Mouse (Mus musculus) hindbrain, embryonic 10.5 days (tissue): Measurements from ENCODE around the gene Haus4. TPM values are rescaled to one million over a fixed set of nuclear protein-coding genes. Genes with fewer than 3 reads are reported as not detected.

Source experiments
- DNase-seq: peaks from one replicate; pipeline ENCODE4 v3.0.0-alpha.2; 2017; ENCODE audit warnings: low spot score
- H3K27ac ChIP-seq: fragments of 300-500 bp; sonication (generic); 2 replicates; pipeline ENCODE4 v1.5.1; 2016; ENCODE audit warnings: mild to moderate bottlenecking, moderate library complexity
- H3K27me3 ChIP-seq: fragments of 300-500 bp; sonication (generic); 2 replicates; pipeline ENCODE4 v1.6.1; 2016; ENCODE audit warnings: mild to moderate bottlenecking; ENCODE audit not compliant: poor library complexity, insufficient read depth, severe bottlenecking
- H3K36me3 ChIP-seq: fragments of 300-500 bp; sonication (generic); 2 replicates; pipeline ENCODE4 v1.6.1; 2016; ENCODE audit warnings: mild to moderate bottlenecking, moderate library complexity
- H3K4me1 ChIP-seq: fragments of 300-500 bp; sonication (generic); replicated peaks from 2 replicates; pipeline ENCODE4 v1.6.1; 2016; ENCODE audit warnings: mild to moderate bottlenecking
- H3K4me3 ChIP-seq: fragments of 300-500 bp; sonication (generic); 2 replicates; pipeline ENCODE4 v1.5.1; 2016; ENCODE audit warnings: mild to moderate bottlenecking, moderate library complexity
- H3K9me3 ChIP-seq: fragments of 300-500 bp; sonication (generic); 2 replicates; pipeline ENCODE4 v1.6.1; 2016; ENCODE audit warnings: mild to moderate bottlenecking, moderate library complexity
- WGBS: fragments of 180-500 bp; shearing (Covaris S2); methylation state at CpG from one replicate; pipeline ENCODE4 v1.1.7; 2016; 5-methylcytosine and 5-hydroxymethylcytosine counted together
- polyA plus RNA-seq: library from polyadenylated mRNA; unstranded; fragments of >200 nt; fragmentation: Nextera tagmentation; extraction: Ambion mirVana; gene quantifications from 2 replicates; pipeline ENCODE4 v1.2.1, GENCODE M21; 2016

The Haus4 gene
- 47.5 and 55.0 TPM in 2 replicates for polyA plus RNA-seq

DNA sequence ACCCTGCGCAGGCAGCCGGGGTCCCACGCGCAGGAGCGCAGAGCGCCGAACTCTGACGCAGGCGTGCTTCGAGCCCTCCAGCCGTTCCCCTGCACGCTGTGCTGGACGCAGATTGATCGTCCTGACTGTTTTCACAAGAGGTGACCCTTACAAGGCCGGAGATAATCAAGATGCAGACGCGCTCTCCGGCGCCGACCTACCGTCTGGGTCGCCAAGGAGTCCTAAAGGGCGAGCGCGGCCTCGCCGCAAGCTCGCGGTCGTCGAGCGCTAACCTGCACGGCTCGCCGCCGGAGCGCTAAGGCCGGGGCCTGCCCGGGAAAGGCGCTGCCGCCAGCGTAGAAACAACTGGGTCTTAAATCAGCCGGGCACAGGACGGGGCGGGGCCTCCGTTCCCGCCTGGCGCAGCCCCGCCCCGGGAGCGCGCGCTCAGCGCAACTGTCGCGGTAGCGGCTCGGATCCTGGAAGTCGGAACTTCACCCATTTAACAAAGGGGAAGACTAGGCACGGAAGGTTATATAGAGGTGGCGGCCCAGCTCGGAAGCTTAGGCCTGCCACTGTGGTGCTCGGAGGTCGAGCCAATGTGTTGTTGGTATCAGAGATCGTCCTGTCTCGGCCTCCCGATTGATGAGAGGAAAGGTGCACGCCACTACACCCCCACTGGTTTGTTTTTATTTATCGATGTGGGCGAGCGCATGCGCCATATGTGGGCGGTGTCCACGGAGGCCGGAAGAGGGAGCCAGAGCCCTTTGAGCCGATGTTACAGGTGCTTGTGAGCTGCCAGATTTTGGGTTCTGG is at the start of gene Haus4:
Gene Haus4 (minus strand): TSS at position 642 of the 795 bp plus-strand sequence.
- Histone ChIP-seq H3K9me3 (no peaks in the 10 kb centered on the region), H3K4me3 (peak within 1 kb of the TSS; percentile 71), H3K36me3 (peaks cover 28% of the 10 kb centered on the region), H3K27me3 (0 out of 2 replicates have a peak, but pooled peaks cover 3% of the 10 kb centered on the region), H3K4me1 (peaks cover 14% of the 10 kb centered on the region), H3K27ac (peak within 1 kb of the TSS; percentile 95)
- DNase-seq = peak; percentile 91
- under 1% methylated on average over 76 of the region's 76 CpGs for WGBS

DNA sequence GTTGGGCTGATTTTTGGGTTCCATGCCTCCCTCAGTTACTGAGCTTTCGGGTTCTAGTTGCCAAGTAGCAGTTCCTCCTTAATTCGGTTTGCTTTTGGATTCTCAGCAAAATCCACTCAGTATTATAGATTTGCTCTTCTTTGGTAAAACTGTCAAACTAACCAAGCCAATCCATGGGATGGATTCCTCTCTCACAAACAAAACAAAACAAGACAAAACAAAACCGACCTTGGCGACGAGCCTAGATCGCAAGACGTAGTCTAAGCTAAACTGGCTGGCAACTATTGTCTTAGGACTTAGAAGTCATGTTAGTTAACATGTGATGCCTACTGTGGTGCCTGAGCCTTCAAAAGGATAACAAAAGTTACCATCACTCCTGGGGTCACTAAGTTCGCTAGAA is 49.3 kb upstream of the Haus4 start:
- peaks cover 37% of the 10 kb centered on the region for H3K4me1 ChIP-seq
- H3K9me3 ChIP-seq = no peaks in the 10 kb centered on the region
- peak overlapping the region; percentile 59 for H3K4me3 ChIP-seq
- no peaks in the 10 kb centered on the region for H3K27me3 ChIP-seq
- no peak for DNase-seq
- peak overlapping the region; percentile 94 for H3K27ac ChIP-seq
- peaks cover 8% of the 10 kb centered on the region for H3K36me3 ChIP-seq
- 85% methylated on average over 8 of the region's 8 CpGs for WGBS

DNA sequence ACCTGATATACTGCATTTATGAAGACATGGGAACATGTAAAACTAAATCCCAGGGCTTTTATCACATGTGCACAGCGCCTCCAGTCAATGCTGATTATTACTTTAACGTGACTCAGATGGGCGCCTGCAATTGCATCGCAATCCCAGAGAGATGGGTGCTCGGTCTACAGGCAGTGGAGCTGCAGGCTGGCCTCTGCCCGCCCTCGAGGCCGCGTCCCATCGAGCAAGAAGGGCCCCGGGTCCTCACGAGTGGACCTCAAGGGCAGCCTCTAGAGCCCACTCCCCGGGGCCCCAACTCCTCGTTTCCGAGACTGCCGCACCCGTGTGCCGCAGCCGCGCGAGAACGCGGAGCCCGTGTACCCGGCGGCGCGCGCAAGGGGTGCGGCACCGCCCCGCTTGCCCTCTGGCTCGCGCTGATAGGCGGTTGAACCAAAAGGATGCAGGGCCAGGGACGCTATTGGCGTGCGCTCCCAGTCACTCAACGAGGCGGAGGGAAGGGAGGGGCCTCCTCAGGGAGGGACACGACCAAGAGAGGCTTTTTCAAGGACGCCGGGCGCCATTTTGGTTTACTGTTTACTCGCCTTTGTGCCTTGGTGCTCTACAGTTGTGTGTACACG is 48.7 kb upstream of the Haus4 start:
- H3K36me3 ChIP-seq = peaks cover 9% of the 10 kb centered on the region
- peak overlapping the region; percentile 94 for H3K27ac ChIP-seq
- DNase-seq = peak; percentile 97
- no peaks in the 10 kb centered on the region for H3K9me3 ChIP-seq
- no peaks in the 10 kb centered on the region for H3K27me3 ChIP-seq
- WGBS = under 1% methylated on average over 46 of the region's 46 CpGs
- peak overlapping the region; percentile 59 for H3K4me3 ChIP-seq
- peaks cover 37% of the 10 kb centered on the region for H3K4me1 ChIP-seq

DNA sequence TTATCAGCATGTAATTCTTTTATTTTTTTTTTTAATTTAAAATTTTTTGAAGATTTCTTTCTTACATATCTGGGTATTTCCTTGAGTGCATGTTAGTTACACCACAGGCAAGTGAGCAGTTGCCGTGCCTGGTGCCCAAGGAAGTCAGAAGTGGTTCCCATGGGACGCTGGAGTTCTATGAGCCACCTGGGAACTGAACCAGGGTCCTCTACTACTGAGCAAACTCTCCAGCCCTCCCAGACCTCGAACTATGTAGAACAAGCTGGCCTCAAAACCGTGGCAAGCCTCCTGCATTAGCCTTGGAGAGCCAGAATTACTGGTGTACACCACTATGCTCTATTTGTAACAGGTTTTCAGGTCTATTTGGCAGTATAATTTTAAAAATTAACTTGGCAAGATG is 48.2 kb upstream of the Haus4 start:
- H3K27me3 ChIP-seq = no peaks in the 10 kb centered on the region
- WGBS = 47% methylated on average over 4 of the region's 4 CpGs
- no peaks in the 10 kb centered on the region for H3K9me3 ChIP-seq
- H3K27ac ChIP-seq = peak overlapping the region; percentile 94
- peaks cover 9% of the 10 kb centered on the region for H3K36me3 ChIP-seq
- peaks cover 37% of the 10 kb centered on the region for H3K4me1 ChIP-seq
- no peak for DNase-seq
- peak overlapping the region; percentile 59 for H3K4me3 ChIP-seq

DNA sequence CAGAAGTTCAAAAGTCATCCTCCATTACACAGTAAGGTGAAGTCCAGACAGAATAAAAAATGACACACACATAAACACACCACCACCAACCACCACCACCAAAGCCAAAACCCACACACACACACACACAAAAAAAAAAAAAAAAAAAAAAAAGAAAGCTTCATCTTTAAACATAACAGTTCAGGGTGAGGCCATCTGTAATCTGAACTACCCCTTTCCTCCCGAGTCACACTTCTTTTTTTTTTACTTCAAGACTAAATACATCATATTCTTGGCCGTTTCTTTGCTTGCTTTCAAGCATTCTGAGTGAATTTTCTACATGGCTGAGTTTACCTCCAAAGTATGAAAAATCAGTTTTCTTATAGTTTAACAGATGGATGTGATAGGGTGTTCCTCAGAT is 47.2 kb upstream of the Haus4 start:
- no peak for DNase-seq
- no peaks in the 10 kb centered on the region for H3K27me3 ChIP-seq
- WGBS = 83% methylated on average over 2 of the region's 2 CpGs

DNA sequence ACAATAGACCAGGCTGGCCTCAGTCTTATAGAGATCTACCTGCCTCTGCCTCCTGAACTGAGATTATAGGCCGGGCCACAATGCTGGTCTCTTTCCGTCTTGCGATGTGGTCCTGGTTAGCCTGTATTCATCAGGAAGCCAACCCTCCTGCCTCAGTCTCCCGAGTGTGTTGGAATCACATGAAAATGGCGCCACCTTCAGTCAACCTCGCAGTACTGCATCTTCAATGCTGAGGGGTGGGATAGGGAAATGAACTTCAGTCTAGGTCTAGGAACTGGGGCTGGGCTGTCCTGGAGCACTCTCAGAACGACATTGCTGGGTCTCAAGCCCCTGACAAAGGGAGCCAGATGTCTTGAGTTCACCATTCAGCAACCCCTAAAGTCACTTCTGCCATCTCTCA is 42.7 kb upstream of the Haus4 start:
- H3K27ac ChIP-seq = no peak overlapping the region
- no peak overlapping the region for H3K4me3 ChIP-seq
- H3K9me3 ChIP-seq = no peaks in the 10 kb centered on the region
- peaks cover 40% of the 10 kb centered on the region for H3K36me3 ChIP-seq
- H3K4me1 ChIP-seq = 0 out of 2 replicates have a peak, but pooled peaks cover 6% of the 10 kb centered on the region
- no peak for DNase-seq
- WGBS = 81% methylated on average over 7 of the region's 7 CpGs
- no peaks in the 10 kb centered on the region for H3K27me3 ChIP-seq

More for the DNA sequence above, 47.2 kb upstream of the Haus4 start:
- Histone ChIP-seq H3K36me3 (peaks cover 15% of the 10 kb centered on the region), H3K4me3 (no peak overlapping the region), H3K9me3 (no peaks in the 10 kb centered on the region), H3K4me1 (peaks cover 32% of the 10 kb centered on the region), H3K27ac (no peak overlapping the region)

DNA sequence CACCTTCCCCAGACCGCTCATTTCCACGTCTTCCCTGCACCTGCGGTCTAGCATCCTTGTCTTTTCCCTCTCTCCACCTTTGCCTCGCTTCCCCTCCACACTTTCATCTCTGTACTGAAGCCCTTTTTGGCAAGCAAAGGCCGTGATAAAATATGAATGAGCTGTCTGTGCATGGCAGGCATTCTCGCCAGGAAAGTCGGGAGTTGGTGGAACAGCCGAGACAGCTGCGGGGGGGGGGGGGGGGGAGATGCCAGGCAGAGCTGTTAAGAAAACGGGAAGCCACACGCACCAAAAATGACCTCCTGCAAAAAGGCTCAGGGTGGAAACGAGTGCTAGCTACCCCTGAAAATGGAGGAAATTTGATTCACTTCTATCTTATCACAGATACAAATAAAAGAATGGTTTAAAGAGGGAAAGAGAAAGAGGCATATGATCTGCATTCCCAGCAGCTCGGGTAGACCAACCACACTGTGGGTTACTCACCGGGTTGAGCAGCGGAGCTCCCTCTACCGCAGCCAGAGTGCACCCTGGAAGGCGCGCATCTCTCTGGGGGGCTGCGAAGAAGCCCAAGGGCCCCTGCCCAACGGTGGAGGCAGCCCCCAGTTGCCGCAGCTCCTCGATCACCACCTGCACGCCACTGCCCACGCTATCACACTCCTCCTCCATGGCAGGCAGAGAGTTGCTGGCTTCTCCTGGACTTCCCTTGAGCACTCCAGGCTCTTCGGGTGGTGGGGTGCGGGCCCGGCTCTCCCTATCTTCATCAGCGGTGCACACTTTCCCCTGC is 40.4 kb upstream of the Haus4 start:
- peak overlapping the region; percentile 5; the same call in 1 of the 2 replicates for H3K27ac ChIP-seq
- no peak for DNase-seq
- H3K4me3 ChIP-seq = no peak overlapping the region
- H3K9me3 ChIP-seq = no peaks in the 10 kb centered on the region
- H3K4me1 ChIP-seq = 0 out of 2 replicates have a peak, but pooled peaks cover 5% of the 10 kb centered on the region
- peaks cover 48% of the 10 kb centered on the region for H3K36me3 ChIP-seq
- H3K27me3 ChIP-seq = no peaks in the 10 kb centered on the region
- 68% methylated on average over 28 of the region's 28 CpGs for WGBS

DNA sequence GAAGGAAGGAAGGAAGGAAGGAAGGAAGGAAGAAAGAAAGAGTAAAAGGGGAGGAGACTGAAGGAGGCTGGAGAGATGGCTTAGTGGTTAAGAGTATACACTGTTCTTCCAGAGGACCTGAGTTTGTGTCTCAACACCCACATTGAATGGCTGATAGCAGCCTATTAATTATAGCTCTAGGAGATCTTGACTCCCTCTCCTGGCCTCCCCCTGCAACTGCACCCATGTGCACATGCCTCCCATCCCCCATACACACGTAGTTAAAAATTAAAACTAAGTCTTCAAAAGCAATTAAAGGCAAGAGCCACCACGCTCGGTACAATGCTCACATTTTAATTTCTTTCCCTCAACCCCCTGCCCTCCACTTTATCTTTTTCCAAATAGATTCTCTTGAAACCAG is 39.6 kb upstream of the Haus4 start:
- H3K27ac ChIP-seq = no peak overlapping the region
- no peak overlapping the region for H3K4me3 ChIP-seq
- H3K27me3 ChIP-seq = no peaks in the 10 kb centered on the region
- no peaks in the 10 kb centered on the region for H3K9me3 ChIP-seq
- 87% methylated on average over 3 of the region's 3 CpGs for WGBS
- no peak for DNase-seq
- H3K36me3 ChIP-seq = peaks cover 44% of the 10 kb centered on the region
- H3K4me1 ChIP-seq = 0 out of 2 replicates have a peak, but pooled peaks cover 5% of the 10 kb centered on the region

DNA sequence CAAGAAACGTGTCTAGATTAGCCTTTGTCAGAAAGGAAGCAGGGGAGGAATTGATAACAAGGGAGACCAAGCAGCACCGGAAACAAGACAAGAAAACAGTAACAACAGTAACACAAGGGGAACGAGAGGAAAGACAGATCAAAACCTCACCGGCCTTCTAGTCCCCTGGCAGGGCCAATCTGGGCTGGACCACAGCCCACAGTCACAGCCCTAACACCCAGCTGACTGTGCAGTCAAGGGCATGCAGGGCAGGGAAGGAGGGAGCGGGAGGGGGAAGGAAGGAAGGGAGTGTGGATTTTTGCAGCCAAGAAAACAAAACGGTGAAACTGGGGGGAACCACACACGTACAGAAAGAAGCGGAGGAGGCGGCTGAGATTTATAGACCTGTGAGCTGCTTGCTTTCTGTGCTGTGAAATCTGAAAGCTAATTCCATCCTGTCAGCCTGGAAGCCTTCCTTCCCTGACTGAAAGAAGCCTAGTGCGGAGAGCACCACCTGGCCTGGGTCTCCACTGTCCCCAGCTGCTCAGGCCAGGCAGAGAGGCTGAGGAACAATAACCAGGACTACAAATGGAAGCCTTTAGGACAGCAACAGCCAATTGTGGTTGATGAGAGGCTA is 38.0 kb upstream of the Haus4 start:
- H3K4me1 ChIP-seq = 0 out of 2 replicates have a peak, but pooled peaks cover 5% of the 10 kb centered on the region
- WGBS = 79% methylated on average over 10 of the region's 10 CpGs
- no peak overlapping the region for H3K4me3 ChIP-seq
- H3K36me3 ChIP-seq = peaks cover 38% of the 10 kb centered on the region
- no peak for DNase-seq
- no peaks in the 10 kb centered on the region for H3K27me3 ChIP-seq
- no peaks in the 10 kb centered on the region for H3K9me3 ChIP-seq
- peak overlapping the region; percentile 37; the same call in 1 of the 2 replicates for H3K27ac ChIP-seq

DNA sequence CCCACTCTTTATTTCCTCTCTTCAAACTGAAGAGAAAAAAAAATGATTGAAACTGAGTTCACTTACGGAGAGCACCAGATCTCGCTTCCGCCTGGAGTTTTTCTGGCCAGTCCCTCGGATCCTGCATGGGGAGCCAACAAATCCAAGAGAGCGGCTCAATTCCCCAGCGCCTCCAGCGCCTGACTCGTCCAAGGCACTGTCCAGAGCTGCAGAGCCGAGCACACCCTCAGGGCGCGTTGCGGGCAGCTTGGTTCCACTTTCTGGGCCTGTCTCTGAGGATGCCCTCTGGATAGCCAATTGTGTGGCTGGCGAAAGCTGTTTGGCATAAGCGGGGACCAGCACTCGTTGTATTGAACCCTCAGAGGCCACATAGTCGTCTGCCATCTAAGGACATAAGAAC is 36.6 kb upstream of the Haus4 start:
- WGBS = 92% methylated on average over 16 of the region's 16 CpGs
- no peak for DNase-seq
- H3K27me3 ChIP-seq = no peaks in the 10 kb centered on the region
- H3K4me3 ChIP-seq = no peak overlapping the region
- no peak overlapping the region for H3K27ac ChIP-seq
- H3K9me3 ChIP-seq = no peaks in the 10 kb centered on the region
- H3K4me1 ChIP-seq = 0 out of 2 replicates have a peak, but pooled peaks cover 5% of the 10 kb centered on the region
- H3K36me3 ChIP-seq = peaks cover 32% of the 10 kb centered on the region

DNA sequence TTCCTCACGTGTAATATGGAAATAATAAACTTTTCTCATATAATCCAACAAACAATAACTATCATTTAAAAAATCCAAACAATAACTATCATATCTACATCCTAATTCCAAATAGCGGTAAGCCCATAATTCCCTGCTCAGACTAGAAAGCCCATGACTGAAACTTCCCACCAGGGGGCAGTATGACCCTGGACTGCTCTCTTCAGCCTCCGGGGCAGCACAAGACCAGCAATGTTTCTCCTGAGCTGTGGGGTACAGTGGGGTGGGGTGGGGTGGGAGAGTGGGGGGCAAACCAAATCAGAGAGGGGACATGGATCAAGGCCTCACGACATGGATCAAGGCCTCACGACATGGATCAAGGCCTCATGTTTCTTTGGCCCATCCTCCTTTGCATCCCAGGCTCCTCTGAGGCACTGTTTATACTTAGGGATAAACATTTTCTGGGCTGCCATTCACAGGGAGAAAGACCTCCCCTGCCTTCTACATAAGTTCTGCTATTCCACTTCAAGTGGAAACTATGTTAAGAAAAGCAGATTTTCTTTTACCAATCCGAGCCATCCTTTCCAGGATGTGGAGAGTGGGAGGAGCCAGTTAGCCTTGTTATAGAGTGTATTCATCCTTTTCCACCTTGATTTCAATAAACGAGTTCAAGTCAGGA is 29.4 kb upstream of the Haus4 start:
- DNase-seq = peak; percentile 58
- Histone ChIP-seq H3K27ac (no peak overlapping the region), H3K9me3 (no peaks in the 10 kb centered on the region), H3K4me3 (no peak overlapping the region), H3K4me1 (no peaks in the 10 kb centered on the region), H3K27me3 (no peaks in the 10 kb centered on the region), H3K36me3 (peaks cover 32% of the 10 kb centered on the region)
- 48% methylated on average over 7 of the region's 7 CpGs for WGBS

DNA sequence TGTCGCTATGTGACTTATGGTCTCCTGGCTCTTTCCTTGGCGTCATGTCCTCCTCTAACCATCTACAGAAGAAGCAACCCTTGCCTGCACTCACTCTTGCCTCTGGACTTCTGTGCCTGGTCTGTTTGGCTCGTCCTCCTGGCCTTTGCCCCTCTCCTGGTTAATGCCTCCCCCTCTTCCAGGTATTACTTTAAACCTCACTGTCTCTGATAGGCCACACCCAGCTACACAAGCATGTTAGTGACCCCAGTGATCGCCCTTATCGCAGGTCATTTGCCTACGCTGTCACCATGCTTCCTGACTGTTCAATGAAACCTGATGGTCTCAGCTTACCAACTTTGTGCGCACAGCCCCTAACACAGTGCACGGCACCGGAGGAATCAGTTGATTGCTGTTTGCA is 28.1 kb upstream of the Haus4 start:
- DNase-seq = no peak
- Histone ChIP-seq H3K9me3 (no peaks in the 10 kb centered on the region), H3K4me3 (no peak overlapping the region), H3K27ac (no peak overlapping the region), H3K36me3 (peaks cover 32% of the 10 kb centered on the region), H3K27me3 (no peaks in the 10 kb centered on the region), H3K4me1 (peaks cover 10% of the 10 kb centered on the region)
- WGBS = 91% methylated on average over 9 of the region's 9 CpGs
